Mouse (Mus musculus) G1E (cell line): ENCODE data around the gene Cd5l. TPM values are rescaled to one million over a fixed set of nuclear protein-coding genes. Genes with fewer than 3 reads are reported as not detected.

ENCODE experiments used
- ATAC-seq: 2 replicates; pipeline ENCODE4 v1.8.0; 2016; ENCODE audit warnings: mild to moderate bottlenecking; ENCODE audit not compliant: insufficient number of reproducible peaks, poor library complexity, low FRiP score, severe bottlenecking; ENCODE audit errors: extremely low read depth
- DNase-seq: peaks from one replicate; pipeline ENCODE4 v3.0.0; 2012; ENCODE audit warnings: low spot score
- H3K27me3 ChIP-seq: 2 replicates; pipeline ENCODE4 v1.6.1; 2012; ENCODE audit warnings: mild to moderate bottlenecking, low read length, inconsistent platforms; ENCODE audit not compliant: insufficient read depth
- H3K36me3 ChIP-seq: replicated peaks from 2 replicates; pipeline ENCODE3; 2012; ENCODE audit warnings: mild to moderate bottlenecking, inconsistent platforms
- H3K4me1 ChIP-seq: 2 replicates; pipeline ENCODE4 v1.6.1; 2012; ENCODE audit warnings: low read depth, low read length, inconsistent platforms, mixed read lengths; ENCODE audit not compliant: insufficient read depth
- H3K4me3 ChIP-seq: 2 replicates; pipeline ENCODE4 v1.5.1; 2012; ENCODE audit warnings: low read depth, mild to moderate bottlenecking, inconsistent platforms, low read length, moderate library complexity, mixed read lengths
- H3K9me3 ChIP-seq: replicated peaks from 2 replicates; pipeline ENCODE4 v1.6.1; 2012; ENCODE audit warnings: inconsistent platforms
- CTCF ChIP-seq: IDR thresholded peaks from 2 replicates; pipeline ENCODE4 v1.5.1; 2012; ENCODE audit warnings: low read depth, low read length, inconsistent platforms, mixed read lengths
- GATA1 ChIP-seq: IDR thresholded peaks from 2 replicates; pipeline ENCODE4 v1.6.1; 2012; ENCODE audit warnings: borderline replicate concordance, low read length, inconsistent platforms, mixed read lengths
- GATA2 ChIP-seq: IDR thresholded peaks from 2 replicates; pipeline ENCODE4 v1.6.1; 2012; ENCODE audit warnings: low read depth, low read length, inconsistent platforms, borderline replicate concordance
- POLR2AphosphoS5 ChIP-seq: IDR thresholded peaks from 2 replicates; pipeline ENCODE4 v1.6.1; 2012; ENCODE audit warnings: low read depth, low read length, inconsistent platforms; ENCODE audit not compliant: insufficient replicate concordance
- TAL1 ChIP-seq: conservative IDR thresholded peaks from 2 replicates; pipeline ENCODE4 v1.6.1; 2012; ENCODE audit warnings: low read depth, low read length, inconsistent platforms, mixed read lengths
- polyA plus RNA-seq: library from polyadenylated mRNA; stranded (reverse); fragments of >175 nt; gene quantifications from 2 replicates; pipeline ENCODE4 v1.2.3, GENCODE M21; 2012
- total RNA-seq, 2 experiments: library from RNA; stranded (forward) in 1 of 2; stranded (reverse) in 1 of 2; fragments of 200-1000 nt in 1 of 2; fragments of >200 nt in 1 of 2; fragmentation: Nextera tagmentation in 1 of 2; gene quantifications; 2 replicates each; pipeline ENCODE4 v1.2.3; 2014 to 2017

Gene Cd5l
- total and polyA plus RNA-seq, 3 experiments, result 0.11 TPM; not detected in 2

- no peaks in the 10 kb centered on the region for H3K36me3 ChIP-seq
- no peaks in the 10 kb centered on the region for H3K4me1 ChIP-seq
- ATAC-seq (no peak), DNase-seq (no peak)
- TF ChIP-seq GATA2, result no peak
- TF ChIP-seq POLR2AphosphoS5, result no peak
- no peak for TF ChIP-seq GATA1
- no peak for TF ChIP-seq TAL1
- no peak for TF ChIP-seq CTCF
- H3K27me3 ChIP-seq, result 0 out of 2 replicates have a peak, but pooled peaks cover 2% of the 10 kb centered on the region
- no peak overlapping the region for H3K4me3 ChIP-seq
- H3K9me3 ChIP-seq, result no peaks in the 10 kb centered on the region
Observed at GRCm38 (mm10) chr3:87420645-87421044, 63.0 kb downstream of the Cd5l start.

Other genes with a start within 250 kb of the Cd5l start
- not detected in 2 replicates for gene Kirrel, start 183.1 kb upstream of the Cd5l start, total RNA-seq (2014; fragmentation: Nextera tagmentation)
- gene Kirrel, start 183.1 kb upstream of the Cd5l start, total RNA-seq (2017), result under 0.01 and 0.11 TPM in 2 replicates
- 0.01 TPM in 1 of 2 replicates, not detected in the other for gene Kirrel, start 183.1 kb upstream of the Cd5l start, polyA plus RNA-seq
- gene Fcrls, start 94.1 kb upstream of the Cd5l start, total RNA-seq (2014; fragmentation: Nextera tagmentation), result not detected in 2 replicates
- gene Fcrls, start 94.1 kb upstream of the Cd5l start, total RNA-seq (2017), result not detected in 2 replicates
- not detected in 2 replicates for gene Fcrls, start 94.1 kb upstream of the Cd5l start, polyA plus RNA-seq
- not detected in 2 replicates for gene Fcrl1, start 18.5 kb downstream of the Cd5l start, total RNA-seq (2014; fragmentation: Nextera tagmentation)
- 0.06 and 0.33 TPM in 2 replicates for gene Fcrl1, start 18.5 kb downstream of the Cd5l start, total RNA-seq (2017)
- gene Fcrl1, start 18.5 kb downstream of the Cd5l start, polyA plus RNA-seq, result not detected in 2 replicates
- not detected in 2 replicates for gene Fcrl5, start 77.9 kb downstream of the Cd5l start, total RNA-seq (2014; fragmentation: Nextera tagmentation)
- gene Fcrl5, start 77.9 kb downstream of the Cd5l start, total RNA-seq (2017), result 0.11 TPM in 1 of 2 replicates, not detected in the other
- gene Fcrl5, start 77.9 kb downstream of the Cd5l start, polyA plus RNA-seq, result not detected in 2 replicates
- 12.2 and 13.6 TPM in 2 replicates for gene Etv3, start 167.5 kb downstream of the Cd5l start, total RNA-seq (2014; fragmentation: Nextera tagmentation)
- 12.4 and 16.6 TPM in 2 replicates for gene Etv3, start 167.5 kb downstream of the Cd5l start, total RNA-seq (2017)
- 12.6 and 15.7 TPM in 2 replicates for gene Etv3, start 167.5 kb downstream of the Cd5l start, polyA plus RNA-seq